Mouse (Mus musculus): Measurements from ENCODE around the gene Rbm18. TPM values are rescaled to one million over a fixed set of nuclear protein-coding genes. Genes with fewer than 3 reads are reported as not detected.

Rbm18 gene
- polyA plus RNA-seq, 1 experiment from 2014 or later = 146 TPM

DNA sequence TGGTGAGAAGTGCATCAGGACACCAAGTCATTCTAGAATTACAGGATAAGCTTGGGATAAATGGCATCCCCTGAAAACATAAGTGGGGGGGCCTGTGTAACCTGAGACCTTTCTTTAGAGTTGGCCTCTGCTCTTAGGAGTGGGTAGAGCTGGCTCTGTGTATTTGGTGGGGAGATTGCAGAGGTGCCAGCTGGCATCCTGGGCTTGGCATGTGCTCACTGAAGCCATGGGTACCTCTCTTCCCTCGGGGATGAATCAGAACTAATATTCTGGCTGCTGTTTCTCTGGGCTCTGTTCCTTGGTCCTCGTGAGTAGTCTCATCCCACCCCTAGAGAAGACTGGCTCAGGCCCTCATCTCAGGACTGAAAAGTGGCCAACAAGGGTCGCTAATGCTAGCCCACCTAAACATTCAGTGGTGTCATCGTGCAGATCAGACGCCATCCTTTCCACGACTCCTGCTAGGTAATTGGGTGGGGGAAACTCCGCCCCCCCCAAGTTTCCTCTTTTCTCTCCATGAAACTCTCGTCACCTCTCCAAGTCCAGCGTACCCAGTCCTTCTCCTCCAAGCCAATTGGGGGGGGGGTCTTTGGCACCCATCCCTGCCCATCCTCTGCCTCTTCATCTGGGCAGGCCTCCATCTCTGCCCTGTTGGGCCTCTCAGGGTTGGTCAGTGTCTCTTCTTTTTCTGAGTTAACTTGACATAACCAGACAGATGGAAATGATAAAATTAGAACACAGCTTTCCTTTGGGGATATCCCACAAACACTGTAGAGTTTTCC, 53.6 kb downstream of the Rbm18 start:
- Histone ChIP-seq H3K36me3 (replicated peaks) (no peaks in the 10 kb centered on the region), H3K4me3 (no peak overlapping the region), H3K9ac (no peak overlapping the region), H3K27ac (no peak overlapping the region), H3K4me2 (no peak overlapping the region), H3K27me3 (replicated peaks) (peaks cover 8% of the 10 kb centered on the region; the same call in 1 of the 2 replicates), H3K4me1 (no peaks in the 10 kb centered on the region), H3K9me3 (no peaks in the 10 kb centered on the region)
- WGBS = 73% methylated on average over 9 of the region's 9 CpGs
- ATAC-seq (replicated peaks) = no peak

DNA sequence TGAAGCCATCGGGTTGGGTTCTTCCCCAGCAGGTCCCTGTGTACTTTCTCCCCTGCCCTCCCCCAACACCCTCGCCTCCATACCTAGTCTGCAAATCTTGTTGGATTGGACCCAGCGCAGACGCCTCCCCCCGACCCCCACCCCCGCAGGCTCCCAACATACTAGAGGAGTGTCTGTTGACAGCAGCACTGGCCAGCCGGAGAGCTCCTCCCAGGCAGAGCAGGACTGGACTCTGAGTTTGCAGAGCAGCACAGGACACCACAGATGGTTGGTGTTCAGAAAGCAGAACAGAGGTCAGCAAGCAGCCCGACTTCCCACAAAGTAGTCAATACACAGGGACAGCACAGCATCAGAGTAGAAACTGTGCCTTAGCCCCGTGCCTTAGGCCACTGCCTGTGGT, 55.1 kb downstream of the Rbm18 start:
- Histone ChIP-seq H3K36me3 (replicated peaks) (no peaks in the 10 kb centered on the region), H3K4me1 (peaks cover 9% of the 10 kb centered on the region), H3K27ac (no peak overlapping the region), H3K27me3 (replicated peaks) (no peaks in the 10 kb centered on the region; the same call in 1 of the 2 replicates), H3K9ac (no peak overlapping the region), H3K4me2 (no peak overlapping the region), H3K9me3 (no peaks in the 10 kb centered on the region), H3K4me3 (no peak overlapping the region)
- no peak for ATAC-seq (replicated peaks)
- WGBS = 37% methylated on average over 9 of the region's 9 CpGs

DNA sequence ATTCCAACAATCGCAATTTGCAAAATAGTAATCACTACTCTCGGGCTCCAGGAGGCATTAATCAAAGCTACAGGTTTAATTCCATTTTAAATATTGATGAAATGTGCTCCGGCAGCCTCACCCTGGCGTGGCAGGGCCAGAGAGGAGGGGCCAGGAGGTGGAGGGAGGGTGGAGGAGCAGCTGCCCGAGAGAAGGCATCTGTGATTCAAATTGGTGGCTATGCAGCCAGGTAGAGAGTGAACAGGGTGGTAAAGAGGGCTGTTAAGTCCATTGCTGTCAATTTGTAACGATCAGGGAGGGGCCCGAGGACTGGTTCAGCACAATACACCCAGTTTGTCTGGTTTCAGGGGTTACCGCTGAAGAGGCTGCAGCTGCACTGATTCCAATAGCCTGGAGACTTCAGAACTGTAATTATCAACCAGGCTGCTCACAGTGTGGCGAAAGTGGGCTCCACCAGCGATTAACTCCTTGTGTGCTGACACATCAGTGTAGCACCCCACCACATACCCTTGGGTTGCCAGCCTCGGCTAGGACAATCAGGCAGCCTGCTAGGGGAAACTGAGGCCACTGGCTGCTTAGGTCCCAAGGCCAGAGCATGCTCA, 59.3 kb downstream of the Rbm18 start:
- Histone ChIP-seq H3K9me3 (no peaks in the 10 kb centered on the region), H3K27me3 (replicated peaks) (no peaks in the 10 kb centered on the region), H3K27ac (no peak overlapping the region), H3K4me1 (peaks cover 9% of the 10 kb centered on the region), H3K4me3 (peak overlapping the region; percentile 5), H3K36me3 (replicated peaks) (no peaks in the 10 kb centered on the region), H3K9ac (peak overlapping the region; percentile 4; the same call in 1 of the 2 replicates), H3K4me2 (peak overlapping the region; percentile 38)
- WGBS = 21% methylated on average over 11 of the region's 11 CpGs
- peak; percentile 68; the same call in 1 of the 2 replicates for ATAC-seq (replicated peaks)

DNA sequence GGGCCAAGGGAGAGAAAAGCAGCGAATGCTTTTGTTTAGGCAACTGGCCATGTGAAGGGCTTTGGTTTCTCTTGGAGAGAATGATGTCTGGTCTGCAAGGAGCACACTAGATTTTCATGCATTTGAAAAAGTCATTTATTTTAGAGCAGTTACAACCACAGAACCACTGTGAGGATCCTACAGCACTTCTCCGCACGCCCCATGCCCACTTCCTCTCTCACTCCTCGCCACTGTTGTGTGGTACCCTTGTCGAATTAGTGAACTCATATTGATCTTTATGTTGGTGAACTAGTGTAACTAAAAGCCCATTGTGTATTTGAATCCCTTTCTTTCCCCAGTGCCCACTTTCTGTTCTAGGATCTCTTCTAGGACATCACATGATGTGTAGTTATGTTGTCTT, 61.4 kb downstream of the Rbm18 start:
- Histone ChIP-seq H3K27ac (no peak overlapping the region), H3K4me2 (no peak overlapping the region), H3K9me3 (no peaks in the 10 kb centered on the region), H3K4me1 (peaks cover 9% of the 10 kb centered on the region), H3K36me3 (replicated peaks) (no peaks in the 10 kb centered on the region), H3K9ac (no peak overlapping the region), H3K27me3 (replicated peaks) (no peaks in the 10 kb centered on the region), H3K4me3 (no peak overlapping the region)
- 87% methylated on average over 5 of the region's 5 CpGs for WGBS
- ATAC-seq (replicated peaks) = no peak

DNA sequence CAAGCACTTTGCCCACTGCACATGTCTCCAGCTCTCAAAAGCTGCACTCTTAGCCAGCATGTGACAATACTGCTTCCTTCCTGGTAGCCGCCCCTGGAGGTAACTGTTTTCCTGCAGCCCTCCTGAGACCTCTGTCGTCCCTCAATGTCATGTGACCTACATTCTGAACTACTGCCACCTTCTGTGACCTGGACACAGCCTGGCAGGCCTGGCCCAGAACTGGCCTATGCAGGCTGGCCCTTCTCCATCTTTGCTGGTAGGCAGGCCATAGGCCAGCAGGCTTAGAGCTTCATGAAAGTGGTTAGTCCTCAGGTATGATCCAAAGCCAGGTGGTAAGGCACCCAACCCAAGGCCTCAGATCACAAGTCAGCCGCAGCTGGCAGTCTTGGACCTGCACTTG, 62.8 kb downstream of the Rbm18 start:
- H3K36me3 ChIP-seq (replicated peaks) = no peaks in the 10 kb centered on the region
- ATAC-seq (replicated peaks) = no peak
- no peak overlapping the region for H3K4me3 ChIP-seq
- H3K27ac ChIP-seq = no peak overlapping the region
- no peaks in the 10 kb centered on the region for H3K9me3 ChIP-seq
- H3K9ac ChIP-seq = no peak overlapping the region
- H3K4me2 ChIP-seq = no peak overlapping the region
- peaks cover 9% of the 10 kb centered on the region for H3K4me1 ChIP-seq
- 68% methylated on average over 3 of the region's 3 CpGs for WGBS
- no peaks in the 10 kb centered on the region for H3K27me3 ChIP-seq (replicated peaks)

DNA sequence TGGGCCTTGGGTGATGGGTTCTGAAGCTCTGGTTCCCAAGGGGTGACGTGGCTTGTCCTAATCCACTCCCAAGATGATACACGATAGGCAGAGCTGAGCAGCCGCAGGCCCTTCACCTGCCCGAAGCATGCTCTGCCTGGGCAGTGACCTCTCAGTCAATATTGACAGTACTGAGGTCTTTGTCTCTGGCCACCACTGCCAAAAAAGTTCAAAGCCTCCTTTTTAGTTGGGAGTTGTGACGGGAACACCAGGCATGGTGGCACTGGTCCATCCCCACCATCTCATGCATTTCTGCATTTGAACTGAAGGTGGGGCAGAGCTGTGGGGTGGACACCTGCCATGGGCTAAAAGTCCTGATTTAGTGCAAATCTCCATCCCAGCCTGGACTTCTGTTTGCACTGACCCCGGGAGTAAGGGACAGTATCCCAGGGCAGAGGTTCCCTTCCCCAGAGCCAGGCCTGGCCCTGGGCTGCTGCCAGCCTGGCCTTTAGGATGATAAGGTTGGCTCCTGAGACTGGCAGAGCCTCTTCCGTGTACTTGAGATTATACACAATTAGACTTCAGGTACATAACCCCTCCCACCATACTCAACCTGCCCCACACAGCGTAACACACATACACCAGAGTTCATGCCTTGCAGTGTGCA, 64.8 kb downstream of the Rbm18 start:
- ATAC-seq (replicated peaks) = no peak
- 84% methylated on average over 8 of the region's 8 CpGs for WGBS

DNA sequence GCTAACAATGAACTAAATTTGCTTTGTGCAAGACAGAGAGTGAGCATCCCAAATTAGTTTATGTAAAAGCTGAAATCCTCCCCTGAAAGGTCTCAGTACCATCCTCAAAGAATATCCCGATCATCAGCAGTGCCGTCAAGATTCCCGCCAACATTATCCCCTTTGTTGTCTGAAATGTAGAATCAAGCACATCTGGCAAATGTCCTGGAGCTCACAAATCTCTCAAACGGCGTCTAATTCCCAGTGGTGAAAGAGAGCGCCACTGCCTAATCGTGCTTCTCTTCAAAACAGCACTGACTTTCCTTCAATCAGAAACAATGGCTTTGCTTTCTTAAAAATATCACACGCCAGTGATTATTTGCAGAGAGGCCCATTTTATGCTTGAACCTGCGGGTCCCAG, 69.4 kb downstream of the Rbm18 start:
- WGBS = 28% methylated on average over 9 of the region's 9 CpGs
- no peaks in the 10 kb centered on the region for H3K27me3 ChIP-seq (replicated peaks)
- H3K36me3 ChIP-seq (replicated peaks) = no peaks in the 10 kb centered on the region
- H3K27ac ChIP-seq = no peak overlapping the region
- H3K4me3 ChIP-seq = no peak overlapping the region
- ATAC-seq (replicated peaks) = no peak
- H3K4me2 ChIP-seq = no peak overlapping the region
- no peak overlapping the region for H3K9ac ChIP-seq
- H3K9me3 ChIP-seq = no peaks in the 10 kb centered on the region
- no peaks in the 10 kb centered on the region for H3K4me1 ChIP-seq

More for the DNA sequence above, 64.8 kb downstream of the Rbm18 start:
- no peak overlapping the region for H3K4me3 ChIP-seq
- H3K9ac ChIP-seq = no peak overlapping the region
- no peak overlapping the region for H3K27ac ChIP-seq
- H3K4me2 ChIP-seq = no peak overlapping the region
- no peaks in the 10 kb centered on the region for H3K27me3 ChIP-seq (replicated peaks)
- no peaks in the 10 kb centered on the region; the same call in 1 of the 2 replicates for H3K4me1 ChIP-seq
- no peaks in the 10 kb centered on the region for H3K9me3 ChIP-seq
- no peaks in the 10 kb centered on the region for H3K36me3 ChIP-seq (replicated peaks)

Other genes starting within 250 kb of the Rbm18 start
- gene Ttll11, start 156.9 kb downstream of the Rbm18 start, polyA plus RNA-seq (2015; fragmentation: Nextera tagmentation; extraction: Ambion mirVana) = 5.4 TPM in 2 replicates
- gene Ndufa8, start 87.4 kb downstream of the Rbm18 start, polyA plus RNA-seq (2015; fragmentation: Nextera tagmentation; extraction: Ambion mirVana) = 290 and 315 TPM in 2 replicates
- 2.0 and 3.7 TPM in 2 replicates for gene Morn5, start 87.3 kb downstream of the Rbm18 start, polyA plus RNA-seq (2015; fragmentation: Nextera tagmentation; extraction: Ambion mirVana)
- gene Lhx6, start 31.4 kb downstream of the Rbm18 start, polyA plus RNA-seq (2015; fragmentation: Nextera tagmentation; extraction: Ambion mirVana) = 4.5 and 5.2 TPM in 2 replicates
- gene Mrrf, start 384 bp downstream of the Rbm18 start, polyA plus RNA-seq (2015; fragmentation: Nextera tagmentation; extraction: Ambion mirVana) = 23.1 and 24.1 TPM in 2 replicates
- gene Ptgs1, start 93.7 kb upstream of the Rbm18 start, polyA plus RNA-seq (2015; fragmentation: Nextera tagmentation; extraction: Ambion mirVana) = 4.1 and 4.9 TPM in 2 replicates
- gene Olfr338, start 236.7 kb upstream of the Rbm18 start, polyA plus RNA-seq (2015; fragmentation: Nextera tagmentation; extraction: Ambion mirVana) = not detected in 2 replicates

Data from midbrain, embryonic 15.5 days (tissue).